Mouse (Mus musculus): ENCODE measurements around the gene Csf1.

DNA sequence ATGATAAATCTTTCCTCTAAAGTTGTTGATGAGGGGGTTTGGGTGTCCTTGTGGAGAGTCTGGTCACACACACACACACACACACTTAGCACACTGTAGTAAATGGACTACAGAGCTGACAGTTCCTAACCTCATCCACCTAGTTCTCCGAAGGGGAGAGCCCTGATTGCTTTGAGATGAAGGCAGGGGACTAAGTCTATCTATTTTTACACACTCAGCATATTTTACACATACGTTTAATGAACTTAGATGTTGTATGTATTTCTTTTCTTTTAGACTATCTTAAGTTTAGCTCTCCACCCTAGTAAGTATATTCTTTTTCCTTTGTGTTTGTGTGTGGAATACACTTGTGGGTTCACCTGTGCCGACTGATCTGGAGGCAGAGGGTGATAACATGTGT, 34.6 kb upstream of the Csf1 start:
- no peak for TF ChIP-seq CTCF (IDR thresholded peaks at IDR 0.05; ENCODE audit: borderline replicate concordance, extremely low read depth, insufficient read depth, insufficient read length)
- TF ChIP-seq POLR2A (IDR thresholded peaks at IDR 0.05; ENCODE audit: borderline replicate concordance, extremely low read depth, insufficient read depth, insufficient read length, poor library complexity, severe bottlenecking): no peak
